Mouse (Mus musculus) gonadal fat pad, adult 2 months (tissue): ENCODE measurements around the gene Efhc1. TPM values are rescaled to one million over a fixed set of nuclear protein-coding genes. Genes with fewer than 3 reads are reported as not detected.
A peak's percentile ranks its signal among the peaks of the same experiment; 100 is the strongest.
"Not testable (repeated sequence)": the region's sequence is repeated elsewhere in the genome, so short reads cannot be mapped to it uniquely, and the experiment has no call there.

Source experiments
- DNase-seq: peaks from one replicate; pipeline ENCODE4 v3.0.0-alpha.2; 2012; ENCODE audit warnings: low read depth
- polyA plus RNA-seq: library from polyadenylated mRNA; depleted of rRNA; stranded (reverse); fragments of >200 nt; gene quantifications from 2 replicates; pipeline ENCODE4 v1.2.3, GENCODE M21; 2012; rRNA removed

Gene Efhc1
- 6.9 and 7.5 TPM in 2 replicates for polyA plus RNA-seq

DNA sequence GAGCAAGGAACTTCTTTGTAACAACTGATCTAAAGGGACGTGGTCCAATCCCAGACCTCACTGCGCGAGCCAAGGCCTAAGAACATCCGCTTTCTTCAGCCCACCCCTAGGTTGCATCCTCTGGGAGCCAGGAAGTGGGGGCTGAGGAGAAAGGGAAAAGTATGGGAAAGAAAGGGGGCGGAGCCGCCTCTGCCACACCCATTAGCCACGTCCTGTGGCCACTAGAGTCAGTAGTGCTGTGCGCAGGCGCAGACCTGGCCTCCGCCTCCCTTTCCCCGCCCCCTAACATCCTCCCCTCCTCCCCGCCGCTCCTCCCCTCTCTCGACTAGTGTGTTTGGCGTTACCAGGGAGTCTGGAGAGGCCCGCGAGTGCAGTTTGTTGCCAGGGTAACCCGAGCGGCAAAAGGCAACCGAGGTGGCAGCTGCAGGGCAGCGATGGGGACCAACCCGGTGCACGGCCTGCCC lies at the start of gene Efhc1:
Gene Efhc1, plus strand, starts transcription at position 327 of the 464 bp plus-strand sequence.
- peak; percentile 40 for DNase-seq

DNA sequence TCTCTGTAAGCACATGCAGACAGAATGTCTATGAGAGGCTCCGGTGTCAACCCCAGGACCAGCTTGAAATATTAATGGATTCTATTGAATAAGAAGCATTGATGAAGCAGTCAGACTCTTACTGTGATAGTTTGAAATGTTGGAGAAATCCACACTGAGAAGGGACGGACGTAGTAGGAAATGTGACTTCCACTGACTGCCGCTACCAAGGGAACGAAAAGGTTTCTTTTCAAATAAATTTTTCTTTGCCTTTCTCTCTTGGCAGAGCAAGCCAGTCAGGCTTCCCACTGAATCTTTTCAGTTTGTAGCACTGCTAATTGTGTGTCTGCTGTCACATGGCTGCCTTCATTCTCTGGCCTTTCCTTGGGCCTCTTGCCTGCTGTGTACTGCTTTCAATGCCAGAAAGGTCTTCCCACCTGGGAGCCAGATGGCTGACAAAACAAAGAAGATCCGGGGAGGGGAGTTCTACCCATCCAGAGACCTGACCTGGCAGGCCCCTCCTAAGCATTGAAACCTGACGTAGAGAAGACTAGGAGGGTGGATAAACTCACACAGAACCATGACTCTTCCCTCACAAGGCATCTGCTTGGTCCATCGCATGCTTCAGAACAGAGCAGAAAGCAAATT lies 45.8 kb upstream of the Efhc1 start:
- no peak for DNase-seq

DNA sequence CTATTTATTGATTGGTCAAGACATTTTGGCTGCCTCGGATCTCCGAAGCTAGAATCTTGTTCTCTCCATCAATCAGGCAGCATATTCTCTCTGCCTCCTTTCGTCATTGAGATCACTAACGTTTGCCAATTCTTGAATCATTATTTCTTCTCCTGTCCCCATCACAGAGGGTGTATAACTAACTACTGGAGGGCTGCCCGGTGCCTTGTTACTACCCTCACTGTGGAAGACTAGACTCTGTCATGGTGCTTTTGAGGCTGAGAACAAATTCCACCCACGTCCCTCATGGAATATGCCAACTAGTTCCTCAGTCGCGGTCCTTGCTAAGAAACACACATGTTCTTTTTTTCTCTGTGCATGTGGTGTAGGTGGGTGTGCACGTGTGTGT lies 45.3 kb upstream of the Efhc1 start:
- no peak for DNase-seq

DNA sequence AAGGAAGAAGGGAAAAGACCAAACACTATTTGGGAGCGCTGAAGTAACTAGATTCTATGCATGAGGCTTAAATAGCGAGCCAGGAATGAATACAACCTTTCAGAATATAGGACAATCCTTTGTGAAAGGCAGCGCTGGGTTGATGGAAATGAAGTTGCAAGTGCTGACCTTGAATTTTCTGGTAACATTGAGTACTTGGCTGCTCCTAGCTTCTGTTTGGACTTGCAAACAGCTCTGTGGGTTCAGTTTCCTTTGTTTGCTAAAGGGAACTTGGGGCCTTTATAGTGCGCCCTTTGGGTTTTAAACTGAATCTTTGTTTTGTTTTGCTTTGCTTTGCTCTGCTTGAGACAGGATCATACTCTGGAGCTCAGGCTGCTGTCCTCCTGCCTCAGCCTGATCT lies 42.9 kb upstream of the Efhc1 start:
- DNase-seq: no peak

DNA sequence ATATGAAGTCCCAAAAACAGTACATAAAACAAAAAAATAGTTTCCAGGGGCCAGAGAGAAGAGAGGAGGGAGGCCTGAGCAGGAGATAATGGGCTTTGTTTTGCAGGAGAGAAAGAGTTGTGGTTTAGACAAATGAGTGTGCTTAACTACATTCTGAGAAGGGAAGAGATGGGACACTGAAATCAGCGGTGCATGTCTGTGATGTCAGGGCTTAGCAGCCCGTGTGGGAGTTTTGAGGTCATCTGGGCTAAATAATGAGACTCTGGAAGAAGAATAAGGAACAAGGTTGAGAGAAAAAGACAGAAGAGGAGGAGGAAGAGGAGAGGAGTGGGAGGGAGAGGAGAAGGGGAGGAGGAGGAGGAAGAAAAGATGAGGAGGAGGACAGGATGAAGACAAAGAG lies 39.3 kb upstream of the Efhc1 start:
- DNase-seq: no peak

DNA sequence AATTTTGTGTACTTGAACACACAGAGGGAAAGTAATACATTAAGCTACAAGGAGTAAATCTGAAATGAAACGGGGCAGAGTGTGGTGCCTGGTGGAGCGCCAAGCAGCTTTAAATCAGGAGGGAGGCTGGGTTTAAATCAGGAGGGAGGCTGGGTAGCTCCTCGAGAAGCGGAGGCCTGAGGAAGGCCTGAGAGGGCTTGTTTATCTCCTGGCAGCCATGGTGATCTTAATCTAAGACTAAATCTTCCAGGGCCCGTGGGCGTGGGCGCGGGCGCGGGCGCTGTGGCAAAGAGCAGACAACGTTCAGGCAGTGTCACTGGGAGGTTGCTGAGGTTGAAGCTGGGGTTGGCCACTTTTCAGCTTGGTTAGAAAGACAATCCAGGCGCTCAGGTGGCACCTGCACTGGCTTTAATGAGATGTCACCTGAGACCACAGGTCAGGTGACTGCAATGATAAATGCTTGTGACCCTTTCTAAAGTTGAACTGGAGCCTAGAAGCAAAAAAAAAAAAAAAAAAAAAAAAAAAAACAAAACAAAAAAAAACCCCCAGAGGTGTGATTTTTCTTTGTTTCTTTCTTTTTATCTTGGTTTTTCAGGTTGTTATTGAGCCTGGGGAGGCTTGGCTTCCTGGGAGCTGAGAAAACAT lies 38.8 kb upstream of the Efhc1 start:
- DNase-seq: no peak

DNA sequence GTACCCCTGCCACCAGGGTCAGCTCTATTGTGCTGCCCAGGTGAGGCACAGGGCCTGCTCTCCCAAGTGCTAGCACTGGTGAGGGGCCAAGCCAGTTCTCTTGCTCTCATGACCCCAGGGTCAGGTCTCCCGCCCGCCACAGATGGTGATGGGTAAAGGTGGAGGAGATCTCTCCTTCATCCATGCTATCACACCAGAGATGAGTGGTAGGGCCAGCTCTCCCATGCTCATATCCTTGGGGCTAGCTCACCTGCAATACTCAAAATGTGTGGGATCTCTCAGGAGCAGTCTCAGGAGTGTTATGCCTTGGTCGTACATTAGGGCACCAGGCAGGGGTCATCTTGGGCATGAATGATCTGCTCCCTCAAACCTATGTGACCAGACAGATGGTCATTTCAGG lies 36.7 kb upstream of the Efhc1 start:
- DNase-seq: no peak

DNA sequence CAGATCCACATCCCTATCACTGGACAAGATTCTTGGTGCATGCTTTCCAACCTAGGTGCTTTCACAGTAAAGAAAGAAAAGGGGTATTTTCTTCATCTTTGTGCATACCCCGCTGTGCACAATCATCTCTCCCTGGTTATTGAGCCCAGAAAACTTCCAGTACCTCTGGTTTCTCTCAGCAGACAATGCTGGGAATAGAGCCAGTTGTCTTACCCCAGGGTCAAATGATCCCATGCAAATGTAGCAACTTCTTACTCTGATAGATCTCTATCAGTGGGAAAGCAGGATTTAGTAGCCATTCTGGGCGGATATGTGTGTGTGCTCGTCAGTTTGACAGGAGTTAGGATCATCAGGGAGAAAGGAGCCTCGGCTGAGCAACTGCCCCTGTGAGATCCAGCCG lies 35.8 kb upstream of the Efhc1 start:
- peak; percentile 54 for DNase-seq

DNA sequence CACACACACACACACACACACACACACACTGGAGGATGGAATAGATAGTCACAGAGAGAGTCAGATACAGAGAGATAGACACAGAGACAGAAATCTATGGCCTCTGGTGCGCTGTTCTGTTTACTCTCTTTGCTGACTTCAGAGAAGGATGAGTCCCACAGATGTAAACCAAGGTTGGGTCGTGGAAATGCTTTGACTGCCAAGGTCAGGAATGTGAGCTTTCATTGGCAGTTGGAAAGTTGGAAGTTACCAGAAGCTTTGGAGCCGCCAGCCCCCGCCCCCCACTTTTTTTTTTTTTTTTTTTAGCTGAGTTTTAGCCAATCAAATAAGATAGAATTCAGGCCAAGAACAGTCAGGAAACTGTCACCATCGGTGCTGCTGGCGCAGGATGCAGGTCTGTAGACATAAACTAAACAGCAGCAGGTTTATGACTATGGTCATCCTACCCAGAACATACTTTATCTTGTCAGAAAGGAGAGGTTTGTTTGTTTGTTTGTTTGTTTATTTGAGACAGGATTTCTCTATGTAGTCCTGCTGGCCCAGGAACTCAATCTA lies 33.9 kb upstream of the Efhc1 start:
- DNase-seq: no peak

DNA sequence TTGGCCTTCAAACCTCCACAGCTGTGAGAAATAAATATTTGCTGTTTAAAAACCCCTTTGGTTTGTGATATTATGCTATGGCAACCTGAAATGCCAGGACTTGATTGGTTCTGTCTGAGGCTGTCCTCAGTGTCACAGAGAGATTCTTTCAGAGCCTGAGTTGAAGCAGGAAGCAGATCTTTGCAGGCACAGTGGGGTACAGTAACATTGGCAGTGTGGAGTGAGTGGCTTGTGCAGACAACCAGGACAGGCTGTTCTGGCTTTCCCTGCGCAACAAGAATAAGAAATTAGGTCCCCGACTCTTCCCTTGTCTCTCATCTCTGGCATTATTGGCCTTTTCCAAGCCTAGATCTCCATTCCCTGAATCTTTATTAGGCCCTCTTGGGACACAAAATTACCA lies 31.7 kb upstream of the Efhc1 start:
- DNase-seq: no peak

DNA sequence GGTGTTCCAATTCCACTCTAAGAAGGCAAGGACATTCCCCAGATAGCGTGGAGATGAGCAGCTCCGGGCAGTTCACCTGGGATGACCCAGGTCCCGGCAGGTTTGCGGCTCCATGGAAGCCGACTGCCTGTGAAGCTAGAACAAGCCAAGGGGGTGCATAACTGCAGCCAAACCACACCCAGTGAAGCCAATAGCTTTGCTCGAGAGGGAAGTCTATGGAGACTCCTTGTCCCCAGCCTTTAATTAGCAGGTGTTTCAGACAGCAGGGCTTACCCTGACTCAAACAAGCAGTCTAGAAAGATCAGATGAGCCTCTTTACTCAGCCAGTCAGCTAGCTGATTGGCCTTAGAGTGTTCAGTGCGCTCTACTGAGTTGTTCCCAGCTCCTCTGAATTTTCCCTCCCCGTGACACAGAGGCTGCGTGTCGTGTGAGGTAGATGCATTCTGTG lies 30.3 kb upstream of the Efhc1 start:
- DNase-seq: no peak

DNA sequence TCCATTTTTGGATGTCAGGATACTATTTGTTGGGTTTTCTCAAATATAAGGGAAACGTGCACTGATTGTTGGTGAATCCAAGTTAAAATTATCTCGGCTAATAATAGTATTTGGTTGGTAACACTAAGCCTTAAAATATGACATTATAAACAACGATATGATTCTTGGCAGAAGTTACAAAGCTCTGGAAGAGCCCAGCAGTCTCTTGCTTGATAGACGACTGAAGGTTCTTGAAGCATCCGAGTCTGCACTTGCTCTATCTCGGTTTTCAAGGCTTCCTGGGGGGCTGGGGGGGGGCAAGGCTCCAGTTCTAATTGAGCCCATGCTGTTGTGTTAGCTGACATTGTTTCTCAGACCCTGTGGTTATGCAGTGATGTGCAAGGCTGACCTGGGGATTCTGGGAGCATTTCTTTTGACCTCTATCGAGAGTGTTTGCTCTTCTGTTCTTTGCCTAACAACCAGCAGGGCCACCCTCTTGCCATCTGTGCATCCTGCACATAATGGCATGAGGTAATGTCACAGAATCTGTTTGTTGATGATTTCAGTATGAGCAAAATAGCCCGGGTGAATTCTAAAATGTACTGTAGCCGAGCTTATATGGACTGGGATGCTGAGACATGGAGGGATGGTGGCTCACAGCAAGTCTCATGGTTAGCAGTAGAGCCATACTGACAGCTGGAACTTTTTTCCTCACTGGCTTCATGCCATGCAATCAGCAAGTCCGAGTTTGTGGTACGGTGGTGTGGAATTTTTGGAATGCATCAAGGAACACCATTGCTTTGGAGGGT lies 28.6 kb upstream of the Efhc1 start:
- DNase-seq: no peak

DNA sequence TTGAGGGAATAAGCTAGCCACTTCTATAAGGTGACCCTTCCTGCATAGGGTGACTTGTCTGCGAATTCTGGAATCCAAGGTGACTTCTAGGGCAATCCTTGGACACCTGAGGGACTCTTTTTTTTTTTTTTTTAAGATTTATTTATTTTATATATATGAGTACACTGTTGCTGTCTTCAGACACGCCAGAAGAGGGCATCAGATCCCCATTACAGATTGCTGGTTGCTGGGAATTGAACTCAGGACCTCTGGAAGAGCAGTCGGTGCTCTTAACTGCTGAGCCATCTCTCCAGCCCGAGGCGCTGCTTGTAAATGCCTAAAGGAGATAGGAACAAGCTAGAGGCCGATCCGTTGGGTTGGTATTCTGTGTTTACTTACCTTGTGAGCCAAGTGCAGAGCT lies 26.1 kb upstream of the Efhc1 start:
- not testable (repeated sequence) for DNase-seq

DNA sequence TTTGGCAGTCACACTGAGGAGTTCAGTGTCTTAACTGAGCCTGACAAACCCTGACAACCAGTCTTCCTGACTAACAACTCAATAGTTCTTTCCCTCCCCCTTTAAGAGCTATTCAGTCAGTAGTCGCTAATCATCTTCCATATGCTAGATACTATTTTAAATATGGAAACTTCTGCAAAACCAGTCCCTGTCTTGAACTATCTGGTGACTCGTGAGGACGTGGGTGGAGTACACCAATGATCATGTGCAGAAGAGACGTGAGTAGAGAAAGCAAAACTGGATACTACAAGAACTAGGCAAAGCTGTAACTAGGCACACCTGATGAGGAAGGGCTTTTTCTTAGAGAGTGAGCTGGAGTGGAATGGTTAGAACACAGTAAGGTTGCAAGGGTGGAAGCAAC lies 25.5 kb upstream of the Efhc1 start:
- DNase-seq: no peak

DNA sequence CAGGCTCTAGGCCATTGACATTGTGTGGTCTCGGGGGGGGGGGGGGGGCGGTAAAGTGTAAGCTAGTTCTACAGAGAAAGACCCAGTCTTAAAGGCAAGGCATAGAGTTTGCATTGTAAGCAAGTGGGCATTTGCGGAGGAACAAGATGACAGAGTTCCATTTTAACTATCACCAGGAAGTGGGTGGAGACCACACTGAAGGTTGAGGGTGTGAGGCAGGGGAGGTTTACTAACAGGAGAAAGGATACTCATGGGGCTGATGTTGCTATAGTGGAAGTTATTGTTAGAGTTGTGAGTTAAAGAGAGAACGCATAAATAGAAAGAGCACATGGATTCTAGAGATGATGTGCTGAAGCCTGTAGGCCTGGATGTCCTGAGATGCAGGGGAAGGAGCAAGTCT lies 25.1 kb upstream of the Efhc1 start:
- DNase-seq: no peak

DNA sequence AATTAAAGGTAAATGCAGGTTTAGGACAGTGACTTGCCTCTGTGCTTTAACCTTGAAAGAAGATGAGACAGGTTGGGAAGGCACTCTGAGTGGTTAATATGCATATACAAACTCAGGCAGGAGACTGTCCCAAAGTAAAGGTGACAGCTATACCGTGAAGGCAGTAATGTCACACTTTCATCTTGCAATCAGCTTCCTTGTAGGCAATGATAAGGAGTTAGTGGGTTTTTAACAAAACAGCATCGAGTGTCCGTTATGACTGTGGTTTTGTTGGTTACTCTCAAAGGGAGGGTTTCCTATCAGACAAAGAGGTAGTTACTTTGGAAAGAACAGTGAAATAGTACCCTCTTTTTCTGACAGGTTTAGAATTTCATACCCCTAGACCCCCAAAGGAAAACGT lies 22.9 kb upstream of the Efhc1 start:
- no peak for DNase-seq

DNA sequence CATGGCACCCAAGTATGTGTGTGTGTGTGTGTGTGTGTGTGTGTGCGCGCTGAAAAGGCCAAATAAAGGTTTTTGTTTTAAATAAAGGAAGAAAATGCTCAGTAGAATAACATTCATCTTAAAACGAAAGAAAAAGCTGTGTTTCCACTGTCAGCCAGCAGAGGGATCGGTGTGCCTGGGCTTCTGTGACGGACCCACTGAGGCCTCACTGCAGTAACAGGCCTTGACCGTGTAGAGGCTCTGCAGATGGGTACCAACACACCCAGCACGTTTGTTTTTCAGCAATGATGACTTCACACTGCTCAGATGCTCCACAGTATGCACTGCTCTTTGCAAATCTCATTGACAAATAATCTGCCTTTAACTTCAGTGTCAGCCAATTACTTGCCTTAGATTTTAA lies 18.0 kb upstream of the Efhc1 start:
- DNase-seq: no peak

DNA sequence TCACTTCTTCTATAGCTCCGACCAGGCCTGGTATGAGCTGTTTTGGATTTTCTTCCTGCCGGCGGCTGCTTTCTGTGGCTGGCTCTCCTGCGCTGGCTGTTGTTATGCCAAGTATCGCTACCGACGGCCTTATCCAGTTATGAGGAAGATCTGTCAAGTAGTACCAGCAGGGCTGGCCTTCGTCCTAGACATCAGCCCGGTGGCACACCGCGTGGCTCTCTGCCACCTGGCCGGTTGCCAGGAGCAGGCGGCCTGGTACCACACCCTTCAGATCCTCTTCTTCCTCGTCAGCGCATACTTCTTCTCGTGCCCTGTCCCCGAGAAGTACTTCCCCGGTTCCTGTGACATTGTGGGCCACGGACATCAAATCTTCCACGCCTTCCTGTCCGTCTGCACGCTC lies 16.3 kb upstream of the Efhc1 start:
- DNase-seq: no peak

DNA sequence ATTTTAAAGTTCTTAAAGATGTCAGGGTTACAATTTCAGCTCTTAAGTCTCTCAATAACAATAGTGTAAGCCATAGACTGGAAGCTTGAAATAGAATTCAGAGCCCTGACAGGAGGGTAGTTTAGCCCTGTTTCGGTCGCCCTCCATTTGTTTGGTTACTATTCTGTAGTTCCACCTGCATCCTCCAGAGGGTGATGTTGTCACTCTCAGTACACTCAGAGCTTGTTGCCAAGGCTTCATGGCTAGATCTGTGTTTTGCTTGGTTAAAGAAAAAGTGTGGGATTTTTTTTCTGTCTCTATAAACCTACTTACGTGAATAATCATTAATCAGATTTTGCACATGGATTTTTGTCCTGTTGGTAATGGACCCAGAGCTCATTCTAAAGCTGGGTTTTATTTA lies 12.4 kb upstream of the Efhc1 start:
- DNase-seq: no peak

DNA sequence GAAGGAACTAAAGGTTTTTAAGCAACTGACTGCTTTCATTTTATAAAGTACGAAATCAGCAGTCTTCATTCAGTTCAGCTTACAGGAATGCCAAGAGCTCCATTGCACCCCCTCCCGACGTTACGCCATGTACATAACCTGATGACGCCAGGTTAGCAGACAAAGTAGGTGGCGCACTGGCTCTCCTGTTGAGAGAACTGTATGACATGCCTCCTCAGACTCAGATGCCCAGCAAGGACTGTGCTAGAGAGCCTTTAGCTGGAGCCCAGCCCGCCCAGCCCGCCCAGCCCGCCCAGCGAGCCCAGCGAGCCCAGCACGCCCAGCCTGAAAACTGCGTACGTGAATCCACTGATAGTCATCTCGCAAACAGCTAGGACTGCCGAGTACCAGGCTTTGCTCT lies 11.3 kb upstream of the Efhc1 start:
- no peak for DNase-seq

DNA sequence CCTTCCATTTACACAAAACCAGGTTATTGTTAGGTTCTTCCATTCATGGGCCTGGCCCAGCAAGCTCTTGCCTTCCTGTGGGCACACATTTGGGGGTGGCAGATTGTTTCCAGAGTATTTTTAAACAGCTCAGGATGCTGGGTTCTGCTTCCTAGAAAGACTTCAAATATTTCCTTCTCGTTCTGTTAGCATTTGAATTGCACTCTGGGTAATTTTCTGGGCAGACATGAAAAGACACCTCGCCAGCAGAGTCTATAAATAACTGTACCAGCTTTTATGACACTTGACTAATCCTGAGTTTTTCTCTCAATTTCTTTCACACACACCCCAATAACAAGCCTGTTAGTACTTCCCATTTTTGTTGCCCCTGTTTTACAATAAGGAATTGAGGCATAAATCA lies 10.1 kb upstream of the Efhc1 start:
- DNase-seq: no peak

DNA sequence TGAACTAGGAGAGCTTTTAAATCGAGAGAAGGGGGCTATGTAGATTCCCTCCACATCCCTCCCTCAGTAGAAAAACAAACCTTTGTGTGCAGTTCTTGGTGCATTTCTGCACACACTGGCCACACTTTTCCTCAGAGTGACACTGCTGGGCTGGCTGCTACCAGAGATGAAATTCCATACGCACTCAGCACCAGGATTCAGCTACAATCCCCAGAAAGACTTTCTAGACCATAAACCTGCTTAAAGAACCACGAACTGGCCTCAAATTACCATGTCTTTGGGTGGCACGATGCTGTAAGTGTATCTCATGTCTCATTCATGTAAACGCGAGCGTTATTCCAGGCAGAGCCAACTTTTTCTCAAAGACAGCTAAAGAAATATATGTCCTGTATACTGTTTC lies 9.6 kb upstream of the Efhc1 start:
- DNase-seq: no peak

DNA sequence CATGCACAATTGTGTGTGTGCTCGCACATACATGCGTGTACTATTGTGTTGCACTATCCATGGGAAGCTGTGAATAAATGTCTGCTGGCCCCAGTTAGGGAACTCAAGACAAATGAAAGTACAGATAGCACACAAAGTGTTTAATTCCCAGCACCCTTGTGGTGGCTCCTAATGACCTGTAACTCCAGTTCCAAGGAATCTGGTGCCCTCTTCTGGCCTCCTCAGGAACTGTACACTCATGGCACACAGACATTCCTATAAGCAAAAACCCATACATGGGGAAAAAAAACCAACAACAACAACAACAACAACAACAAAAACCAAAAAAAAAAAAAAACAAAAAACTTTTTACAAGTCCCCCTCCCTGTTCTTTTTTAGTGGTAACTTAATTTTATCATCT lies 8.4 kb upstream of the Efhc1 start:
- no peak for DNase-seq
